Mouse (Mus musculus) E14TG2a.4 (cell line): ENCODE results near the gene Eif4a1.

Experiments used
- CTCF ChIP-seq: conservative IDR thresholded peaks from 2 replicates; pipeline ENCODE4 v1.5.1; 2014; ENCODE audit warnings: low read length
- NANOG ChIP-seq: IDR thresholded peaks from 2 replicates; pipeline ENCODE4 v1.6.1; 2014; ENCODE audit warnings: borderline replicate concordance, low read length, mixed read lengths

DNA sequence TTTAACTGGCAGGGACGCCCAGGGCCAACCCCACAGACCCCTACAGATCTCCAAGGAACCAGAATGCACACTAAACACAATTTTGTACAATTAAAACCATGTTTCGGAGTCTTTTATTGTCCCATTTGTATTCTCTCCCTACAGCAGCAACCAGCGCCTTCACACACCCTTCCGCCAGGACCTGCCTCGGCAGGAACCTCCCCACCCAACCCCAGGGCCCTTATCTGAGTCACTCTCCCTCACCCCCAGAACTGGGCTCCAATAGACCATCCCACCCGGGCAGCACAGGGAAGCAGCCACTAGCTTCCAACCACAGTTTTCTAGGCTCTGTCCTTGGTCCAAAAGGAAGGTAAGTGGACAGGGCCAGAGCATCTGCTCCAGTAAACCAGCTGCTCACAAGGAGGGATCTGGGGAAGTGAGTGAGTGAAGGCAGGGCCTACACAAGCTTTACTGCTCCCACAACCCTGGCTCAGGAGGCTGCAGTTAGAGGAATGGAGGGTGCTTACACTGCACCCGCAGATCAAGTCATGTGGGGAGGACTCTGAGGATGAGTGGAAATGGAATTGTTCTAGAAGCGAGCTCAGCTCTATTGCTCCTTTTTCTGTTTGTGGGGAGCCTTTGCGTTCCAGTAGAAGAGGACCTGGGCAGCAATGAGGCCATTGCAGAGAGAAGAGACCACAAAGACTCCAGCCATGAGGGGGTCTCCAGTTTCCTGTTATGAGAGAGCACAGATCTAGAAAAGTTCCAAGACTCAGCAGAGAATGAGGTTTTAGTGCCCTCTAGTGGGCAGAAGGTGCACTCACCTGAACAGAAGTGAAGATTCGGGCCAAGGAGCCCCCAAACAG lies 15.4 kb downstream of the Eif4a1 start:
- peak; percentile 80 for TF ChIP-seq CTCF
- no peak for TF ChIP-seq NANOG
